Mouse (Mus musculus): ENCODE data around the gene Adamts7.

DNA sequence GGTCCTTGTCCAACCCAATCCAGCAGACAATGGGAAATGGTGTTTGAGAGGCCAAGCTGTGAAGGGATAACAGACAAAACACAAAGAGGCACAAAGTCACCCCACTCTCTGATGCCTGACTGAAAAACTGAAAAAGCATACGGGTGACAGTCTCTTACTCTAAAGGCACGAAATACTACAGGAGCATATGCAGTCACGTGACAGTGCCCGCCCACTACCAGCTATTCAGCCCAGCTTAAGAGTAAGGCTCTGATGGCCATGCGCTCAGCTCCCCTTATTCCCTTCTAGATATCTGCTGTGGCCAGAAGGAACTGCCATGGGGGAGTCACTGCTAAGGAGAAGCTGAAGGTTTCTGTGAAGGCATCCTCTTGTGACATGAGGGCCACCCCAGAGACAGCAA lies 82.9 kb downstream of the Adamts7 start:
- TF ChIP-seq POLR2A (IDR thresholded peaks at IDR 0.05; ENCODE audit: low read depth, low read length) (no peak), CTCF (IDR thresholded peaks at IDR 0.05; ENCODE audit: borderline replicate concordance, insufficient read depth, low read length) (no peak)

Measured in embryonic fibroblast, embryonic 13.5 days (primary cell).